Mouse (Mus musculus) ovary, postnatal 10 days (tissue): Measurements from ENCODE around the gene Nedd9.
"Not testable (repeated sequence)": the region's sequence is repeated elsewhere in the genome, so short reads cannot be mapped to it uniquely, and the experiment has no call there.

Experiments used
- DNase-seq: peaks from one replicate; pipeline ENCODE4 v3.0.0; 2022; ENCODE audit warnings: low spot score

Gene Nedd9

GRCm38 (mm10) chr13:41298533-41298932 lies 188.6 kb downstream of the Nedd9 start:
- DNase-seq: no peak

- no peak for DNase-seq
Observed at GRCm38 (mm10) chr13:41296396-41296795, 190.8 kb downstream of the Nedd9 start.

GRCm38 (mm10) chr13:41295886-41296285 lies 191.3 kb downstream of the Nedd9 start:
- DNase-seq: no peak

GRCm38 (mm10) chr13:41293595-41293994 lies 193.6 kb downstream of the Nedd9 start:
- no peak for DNase-seq

- no peak for DNase-seq
Observed at GRCm38 (mm10) chr13:41291466-41291974, 195.6 kb downstream of the Nedd9 start.

GRCm38 (mm10) chr13:41286285-41286684 lies 200.9 kb downstream of the Nedd9 start:
- DNase-seq: no peak

GRCm38 (mm10) chr13:41285448-41285847 lies 201.7 kb downstream of the Nedd9 start:
- DNase-seq: no peak

- DNase-seq: peak; percentile 42
Observed at GRCm38 (mm10) chr13:41283256-41283655, 203.9 kb downstream of the Nedd9 start.

- DNase-seq: no peak
Observed at GRCm38 (mm10) chr13:41280696-41281095, 206.5 kb downstream of the Nedd9 start.

- DNase-seq: no peak
Observed at GRCm38 (mm10) chr13:41273927-41274650, 213.1 kb downstream of the Nedd9 start, which contains the start of gene Gm17364. Gene Gm17364 (minus strand): TSS chr13:41273977.

GRCm38 (mm10) chr13:41267827-41268408 lies 219.2 kb downstream of the Nedd9 start:
- DNase-seq: no peak

- no peak for DNase-seq
Observed at GRCm38 (mm10) chr13:41263304-41264006, 223.7 kb downstream of the Nedd9 start.

- not testable (repeated sequence) for DNase-seq
Observed at GRCm38 (mm10) chr13:41261617-41262016, 225.5 kb downstream of the Nedd9 start.
